Mouse (Mus musculus) 3134 (cell line): ENCODE measurements around the gene Nectin2.

Experiments
- DNase-seq: peaks from one replicate; pipeline ENCODE4 v3.0.0-alpha.2; 2011; ENCODE audit warnings: low spot score; ENCODE audit not compliant: insufficient read length; ENCODE audit errors: extremely low read depth

Gene Nectin2

DNA sequence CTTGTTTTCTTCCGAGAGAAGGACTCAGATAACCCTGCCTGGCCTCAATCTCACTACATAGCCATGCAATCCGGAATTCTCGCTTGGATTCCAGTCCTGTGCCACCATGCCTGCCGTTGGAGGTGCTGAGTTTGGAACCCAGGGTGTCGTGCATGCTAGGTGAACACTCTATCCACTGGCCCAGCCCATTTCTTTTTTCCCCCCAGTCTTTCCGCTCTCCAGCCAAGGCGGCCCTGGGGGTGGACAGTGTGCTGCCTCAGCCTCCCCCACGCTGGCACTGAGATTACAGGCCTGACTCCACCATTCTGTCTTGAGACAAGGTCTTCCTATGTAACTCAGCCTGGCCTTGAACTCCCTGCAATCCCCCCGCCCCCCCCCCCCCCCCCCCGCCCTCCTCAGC is 4.3 kb downstream of the Nectin2 start:
- no peak for DNase-seq

DNA sequence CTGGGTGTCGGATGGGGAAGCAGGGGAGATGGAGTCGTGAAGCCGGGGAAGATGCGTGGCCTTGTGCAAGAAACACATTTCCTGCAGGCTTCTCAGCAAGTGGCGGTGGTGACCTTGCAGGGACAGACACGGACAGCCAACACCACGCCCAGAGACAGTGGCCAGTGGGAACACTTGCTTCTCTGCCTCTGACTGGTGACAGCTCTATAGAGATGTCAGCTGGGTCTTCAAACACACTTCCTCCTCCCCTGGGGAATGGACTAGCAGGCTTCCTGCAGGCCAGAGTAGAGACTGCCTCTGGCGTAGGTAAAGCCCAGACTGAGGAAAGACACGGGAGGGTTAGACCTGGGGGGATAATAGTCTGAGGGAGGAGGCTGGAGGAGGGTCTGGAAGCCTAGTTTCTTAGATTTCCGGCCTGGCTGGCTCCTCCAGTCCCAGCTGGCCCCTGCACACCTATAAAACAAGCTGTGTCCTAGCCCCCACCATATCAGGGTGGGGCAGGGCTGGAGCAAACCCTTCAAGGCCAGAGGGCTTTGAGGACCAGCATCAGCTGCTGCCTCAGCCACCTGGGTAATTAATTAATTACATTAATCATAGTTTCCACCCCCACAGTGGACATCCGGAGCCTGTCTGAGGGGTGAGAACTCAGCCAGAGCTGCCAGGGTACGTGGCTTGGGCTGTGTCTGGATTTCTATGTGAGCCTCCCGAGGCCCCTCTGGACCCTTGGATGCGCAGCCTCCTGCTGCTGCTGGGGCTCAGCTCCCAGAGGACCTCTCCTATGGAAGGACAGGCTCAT is 5.5 kb downstream of the Nectin2 start:
- DNase-seq: no peak

DNA sequence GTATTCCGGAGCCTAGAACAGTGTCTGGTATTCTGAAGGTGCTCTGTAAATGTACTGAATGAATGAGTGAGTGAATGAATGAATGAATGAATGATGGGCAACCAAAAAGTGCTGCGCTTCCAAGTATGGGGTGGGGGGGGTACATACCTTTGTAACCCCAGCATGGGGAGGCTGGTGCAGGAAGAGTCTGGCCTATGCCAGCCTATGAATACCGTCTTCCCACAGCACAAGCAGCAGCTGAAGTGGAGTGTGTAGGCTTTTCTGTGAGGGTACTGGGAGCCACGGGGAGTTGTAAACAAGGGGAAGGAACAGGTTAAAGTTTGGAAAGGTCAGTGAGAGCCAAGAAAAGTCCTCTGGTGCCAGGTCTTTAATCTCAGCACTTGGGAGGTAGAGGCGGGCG is 6.5 kb downstream of the Nectin2 start:
- no peak for DNase-seq

DNA sequence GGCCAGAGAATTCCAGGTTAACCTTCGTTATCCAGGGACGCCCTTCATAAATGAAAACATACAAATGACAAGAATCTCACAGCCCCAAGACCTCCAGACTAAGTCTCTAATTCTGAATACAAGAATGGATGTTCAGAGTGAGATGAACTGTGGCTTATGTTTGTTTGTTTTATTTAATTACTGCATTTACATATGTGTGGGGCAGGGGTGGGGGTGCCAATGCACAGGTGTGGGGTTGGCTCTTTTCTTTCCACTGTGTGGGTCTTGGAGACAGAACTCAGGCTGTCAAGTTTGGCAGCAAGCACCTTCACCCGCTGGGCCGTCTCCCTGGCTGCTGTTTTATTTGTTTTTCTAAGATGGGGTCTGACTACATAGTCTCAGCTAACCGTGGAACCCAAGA is 7.8 kb downstream of the Nectin2 start:
- DNase-seq: no peak

DNA sequence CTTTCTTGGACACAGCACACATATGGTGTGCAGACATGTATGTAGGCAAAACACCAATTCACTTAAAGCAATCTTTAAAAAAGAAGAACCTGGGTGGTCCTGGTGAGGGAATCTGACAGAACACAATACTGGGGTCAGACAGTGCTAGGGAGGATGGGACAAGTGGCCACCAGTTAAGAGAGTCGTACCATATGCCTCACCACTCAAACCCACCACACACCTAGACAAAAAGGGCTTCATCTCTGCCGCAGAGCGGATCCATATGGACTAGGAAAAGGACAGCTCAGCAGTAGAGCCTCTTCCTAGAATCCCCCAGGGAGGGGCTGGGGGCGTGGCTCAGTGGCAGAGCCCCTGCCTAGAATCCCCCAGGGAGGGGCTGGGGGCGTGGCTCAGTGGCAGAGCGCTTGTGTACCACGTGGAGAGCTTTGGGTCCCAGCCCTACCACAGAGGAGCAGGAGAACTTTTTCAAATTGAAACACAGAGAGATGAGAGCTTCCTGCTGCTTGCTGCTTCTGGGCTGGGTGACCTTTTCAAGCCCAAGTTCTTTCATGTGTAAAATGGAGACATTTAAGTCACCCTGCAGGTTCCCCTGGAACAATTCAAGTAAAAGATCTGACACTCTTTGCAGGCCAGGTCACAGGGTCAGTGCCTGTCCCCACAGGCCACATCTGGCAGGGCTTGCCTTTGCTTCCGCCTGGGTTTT is 8.8 kb downstream of the Nectin2 start:
- DNase-seq: no peak

DNA sequence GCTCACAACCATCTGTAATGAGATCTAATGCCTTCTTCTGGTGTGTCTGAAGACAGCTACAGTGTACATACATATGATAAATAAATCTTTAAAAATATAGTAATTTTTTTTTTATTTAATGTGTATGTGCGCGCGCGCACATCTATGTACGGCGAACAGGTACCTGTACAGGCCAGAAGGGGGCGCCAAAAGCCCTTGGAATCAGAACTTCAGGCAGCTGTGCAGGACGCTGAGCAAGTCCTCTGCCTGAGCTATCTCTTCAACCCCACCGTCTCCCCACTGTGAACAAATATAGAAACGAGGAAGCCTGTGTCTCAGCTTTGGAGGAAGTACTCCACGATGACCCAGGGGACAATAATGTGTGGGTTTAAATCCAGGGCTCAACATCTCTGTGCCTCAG is 10.0 kb downstream of the Nectin2 start:
- no peak for DNase-seq

DNA sequence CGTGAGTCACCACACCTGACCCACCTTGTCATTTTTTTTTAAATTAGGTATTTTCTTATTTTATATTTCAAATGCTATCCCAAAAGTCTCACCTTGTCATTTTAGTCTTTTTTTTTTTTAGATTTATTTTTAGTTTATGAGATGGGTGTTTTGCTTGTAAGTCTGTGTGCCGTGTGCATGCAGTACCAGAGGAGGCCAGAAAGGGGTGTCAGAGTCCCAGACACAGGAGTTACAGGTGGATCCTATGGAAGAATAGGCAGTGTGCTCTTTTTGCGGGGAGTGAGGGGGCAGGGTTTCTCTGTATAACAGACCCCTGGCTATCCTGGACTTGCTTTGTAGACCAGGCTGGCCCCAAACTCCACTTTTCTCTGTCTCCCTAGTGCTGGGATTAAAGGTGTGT is 11.5 kb downstream of the Nectin2 start:
- DNase-seq: no peak

DNA sequence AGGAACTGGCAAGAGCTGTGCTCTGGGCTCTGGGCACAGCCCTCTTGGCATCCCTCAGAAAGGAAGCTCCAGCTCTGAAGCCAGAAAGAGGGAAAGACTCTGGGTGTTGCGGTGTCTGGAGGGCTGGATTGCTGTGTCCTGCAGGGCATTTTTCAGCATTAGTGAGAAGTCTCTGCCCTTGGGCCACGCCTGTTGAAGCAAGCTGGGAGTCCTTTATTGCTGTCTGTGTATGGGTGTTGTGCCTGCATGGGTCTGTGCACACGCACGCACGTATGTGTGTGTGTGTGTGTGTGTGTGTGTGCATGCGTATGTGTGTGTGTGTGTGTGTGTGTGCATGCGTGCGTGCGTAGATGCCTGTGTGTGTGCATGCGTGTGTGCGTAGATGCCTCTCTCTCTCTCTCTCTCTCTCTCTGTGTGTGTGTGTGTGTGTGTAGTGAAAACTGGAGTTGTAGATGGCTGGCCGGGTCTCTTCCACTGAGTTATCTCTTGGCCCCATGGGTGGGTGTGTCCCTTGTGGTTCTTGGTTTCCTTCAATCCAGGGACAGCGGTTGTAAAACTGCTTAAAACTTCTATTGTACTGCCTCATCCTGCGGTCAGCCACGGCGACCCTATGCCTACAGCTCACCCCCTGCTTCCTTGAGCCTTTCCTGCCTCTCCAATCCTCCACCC is 13.8 kb downstream of the Nectin2 start:
- no peak for DNase-seq

DNA sequence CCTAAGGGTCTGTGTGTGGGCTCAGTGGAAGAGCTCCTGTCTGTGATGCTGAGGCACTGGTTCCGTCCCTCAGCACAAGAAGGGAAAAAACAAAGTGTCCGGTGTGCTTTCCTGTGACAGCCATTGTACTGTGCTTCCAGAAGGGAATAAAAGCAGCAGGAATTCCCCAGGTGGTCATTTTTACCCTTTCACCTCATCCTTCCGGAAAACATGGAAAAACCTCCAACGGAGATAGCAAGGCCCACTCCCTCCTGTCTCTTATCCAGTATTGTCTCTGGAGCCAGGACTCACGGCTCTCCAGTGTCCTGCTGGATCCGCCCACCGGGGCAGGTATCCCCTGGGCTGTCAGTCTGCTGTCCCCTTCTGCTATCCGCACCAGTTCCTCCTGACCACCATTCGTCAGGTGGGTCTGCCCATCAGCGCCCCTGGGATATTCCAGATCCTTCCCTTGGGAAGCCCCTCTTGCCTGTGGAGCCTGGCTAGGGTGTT is 16.1 kb downstream of the Nectin2 start:
- DNase-seq: no peak

DNA sequence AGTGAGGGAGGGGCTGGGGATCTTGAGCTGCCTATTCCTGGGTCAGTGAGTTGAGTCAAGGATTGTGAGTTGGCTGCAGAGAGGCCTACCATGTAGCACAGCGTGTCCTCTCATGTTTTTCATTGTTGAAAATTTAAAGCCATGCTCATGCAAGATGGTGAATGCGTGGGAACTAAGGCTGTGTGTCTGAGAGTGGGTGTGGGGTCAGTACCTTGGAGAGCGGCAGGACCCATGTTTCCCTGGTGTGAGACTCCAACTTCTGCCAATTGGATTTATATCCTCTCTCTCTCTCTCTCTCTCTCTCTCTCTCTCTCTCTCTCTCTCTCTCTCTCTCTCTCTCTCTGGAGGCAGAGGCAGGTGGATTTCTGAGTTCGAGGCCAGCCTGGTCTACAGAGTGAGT is 23.7 kb downstream of the Nectin2 start:
- DNase-seq: no peak

DNA sequence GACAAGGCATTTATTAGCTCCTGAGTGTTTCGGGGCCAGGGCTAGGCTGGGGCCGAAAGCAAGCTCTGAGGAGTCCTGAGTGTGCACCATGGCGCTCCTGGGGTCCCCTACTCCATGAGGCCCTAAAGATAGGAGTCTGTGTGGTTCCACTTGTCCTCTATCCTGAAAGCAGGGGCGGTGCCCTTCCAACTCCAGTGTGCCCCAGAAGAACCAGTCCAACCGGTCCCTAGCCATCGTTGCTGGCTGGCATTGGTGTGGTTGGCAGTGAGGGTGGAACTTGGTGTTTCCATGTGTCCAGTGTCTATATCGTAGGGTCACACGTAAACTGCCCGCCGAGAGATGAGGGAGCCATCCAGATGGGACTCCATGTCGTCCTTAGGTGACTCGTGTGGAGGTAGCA is 26.1 kb downstream of the Nectin2 start:
- DNase-seq: no peak

DNA sequence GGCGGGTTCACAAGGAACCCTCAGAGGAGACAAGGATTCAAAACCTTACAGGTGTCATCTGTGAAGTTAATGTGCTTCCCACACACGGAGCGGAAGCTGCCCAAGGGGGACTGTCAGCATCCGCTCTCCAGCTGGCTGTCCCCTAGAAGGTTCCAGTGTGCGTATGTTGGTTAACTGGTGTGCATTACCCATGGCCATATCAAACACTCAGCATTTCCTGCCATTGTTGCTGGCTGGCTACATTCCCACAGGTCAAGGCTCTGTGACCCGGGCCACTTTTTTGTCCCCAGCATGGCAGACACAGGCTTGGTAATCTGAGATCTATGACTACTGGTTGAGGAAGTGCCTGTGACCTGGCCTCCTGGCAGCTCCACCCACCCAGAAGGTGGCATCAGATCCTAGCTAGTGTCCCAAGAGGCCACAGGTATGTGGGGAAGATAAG is 27.5 kb downstream of the Nectin2 start:
- no peak for DNase-seq

DNA sequence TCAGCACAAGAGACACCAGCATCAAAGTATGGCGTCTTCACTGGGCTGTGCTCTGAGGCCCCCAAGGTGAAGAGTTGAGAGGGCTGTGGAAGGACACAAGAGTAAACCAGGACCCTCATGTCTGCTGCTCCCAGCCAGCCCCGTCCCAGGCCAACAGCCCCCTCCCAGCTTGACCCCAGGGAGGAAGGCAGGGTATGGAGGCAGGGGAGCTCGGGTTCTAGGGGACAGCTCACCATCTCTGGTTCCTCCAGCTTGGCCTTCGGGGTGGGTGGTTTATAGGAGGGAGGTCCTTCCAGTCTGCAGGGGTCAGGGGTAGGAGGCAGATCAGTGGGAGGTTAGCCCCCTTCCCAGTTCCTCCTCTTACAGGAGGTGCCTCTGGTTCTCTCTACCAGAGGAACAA is 31.1 kb downstream of the Nectin2 start:
- DNase-seq: no peak

DNA sequence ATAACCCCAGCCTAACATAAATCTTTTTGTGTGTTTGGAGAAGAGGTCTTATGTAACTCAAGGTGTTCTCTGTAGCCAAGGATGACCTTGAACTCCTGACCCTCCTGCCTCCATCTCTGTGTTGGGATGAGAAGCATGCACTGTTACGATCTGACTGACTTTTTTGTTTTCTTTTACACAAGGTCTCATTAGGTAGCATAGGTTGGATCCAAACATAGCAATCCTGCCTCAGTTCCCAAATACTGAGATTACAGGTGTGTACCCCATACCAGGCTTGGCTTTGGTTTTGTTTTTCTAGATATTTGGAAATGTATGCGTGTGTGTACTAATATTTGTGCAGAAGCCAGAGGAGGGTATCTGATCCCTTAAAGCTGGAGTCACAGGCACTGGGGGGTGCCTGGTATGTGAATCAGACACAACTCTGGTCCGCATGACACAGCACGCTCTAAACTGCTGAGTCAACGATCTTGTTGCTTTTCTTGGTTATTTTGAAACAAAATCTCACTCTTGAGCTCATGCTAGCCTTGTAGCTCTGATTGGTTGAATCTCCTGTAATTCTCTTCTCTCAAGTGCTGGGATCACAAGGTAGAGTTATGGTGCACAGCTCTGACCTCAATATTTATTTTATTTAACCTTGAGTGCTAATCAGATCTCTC is 31.9 kb downstream of the Nectin2 start:
- no peak for DNase-seq

DNA sequence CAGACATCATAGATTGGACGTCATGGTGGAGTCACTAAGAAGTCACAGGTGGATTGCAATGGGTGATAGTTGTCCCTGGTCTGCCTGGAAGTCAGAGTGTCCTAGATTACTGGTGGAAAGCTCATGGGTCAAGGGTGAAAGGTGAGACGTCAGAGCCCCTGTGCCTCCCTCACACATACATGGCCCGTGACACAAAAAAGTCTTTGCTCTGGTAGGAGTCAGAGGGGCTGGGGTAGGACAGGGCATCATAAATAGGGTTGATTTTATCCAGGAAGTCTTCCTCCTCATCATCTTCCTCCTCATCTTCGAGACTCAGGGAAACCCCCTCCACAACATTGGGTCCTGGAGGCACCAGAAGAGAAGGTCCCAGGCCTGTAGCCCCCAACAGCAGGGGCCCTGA is 32.9 kb downstream of the Nectin2 start:
- no peak for DNase-seq

DNA sequence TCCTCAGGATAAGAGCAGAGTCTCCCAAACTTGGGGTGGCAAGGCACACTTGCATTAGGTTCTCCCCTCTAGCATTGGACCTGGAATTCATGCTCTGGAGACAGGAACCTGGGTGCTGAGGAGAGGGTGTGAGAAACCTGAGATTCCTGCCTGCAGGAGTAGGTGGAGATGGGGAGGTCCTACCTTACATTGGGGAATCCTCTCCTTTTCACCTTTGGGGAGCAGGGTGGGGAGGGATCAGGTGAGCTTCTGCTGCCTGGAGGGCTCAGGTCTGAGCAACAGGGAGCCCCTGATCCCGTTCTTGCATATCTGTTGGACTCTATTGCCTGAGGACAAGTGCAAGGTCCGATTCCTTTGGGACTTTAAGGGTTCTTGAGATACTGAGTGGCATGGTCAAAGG is 33.5 kb downstream of the Nectin2 start:
- no peak for DNase-seq

DNA sequence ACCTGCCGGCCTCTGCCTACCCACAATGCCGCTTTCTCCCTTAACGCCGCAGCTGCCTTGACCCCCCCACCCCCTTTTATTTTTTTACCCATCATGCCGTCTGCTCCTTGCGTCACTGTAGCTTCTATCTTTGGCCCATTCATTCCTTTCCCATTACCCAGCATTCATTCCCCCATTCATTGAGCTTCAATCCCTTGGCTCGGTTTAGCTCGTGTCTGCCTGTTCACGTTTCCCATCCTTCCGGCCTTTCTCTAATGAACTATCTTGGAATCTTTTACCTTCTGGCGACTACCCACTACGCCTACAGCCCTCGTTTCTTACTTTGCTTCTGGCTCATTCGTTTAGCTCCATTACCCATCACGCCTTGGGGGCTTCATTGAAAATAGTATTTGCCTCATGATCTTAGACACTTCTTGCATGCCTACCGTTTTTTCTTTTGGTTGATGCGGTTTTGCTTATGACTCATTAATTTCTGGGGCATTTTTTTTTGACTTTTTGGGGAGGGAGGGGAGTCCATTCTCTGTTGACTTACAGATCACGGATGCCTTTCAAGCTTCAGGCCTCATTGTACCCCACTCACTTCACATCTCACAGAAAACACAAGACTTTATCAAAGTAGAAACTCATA is 34.1 kb downstream of the Nectin2 start:
- DNase-seq: no peak

DNA sequence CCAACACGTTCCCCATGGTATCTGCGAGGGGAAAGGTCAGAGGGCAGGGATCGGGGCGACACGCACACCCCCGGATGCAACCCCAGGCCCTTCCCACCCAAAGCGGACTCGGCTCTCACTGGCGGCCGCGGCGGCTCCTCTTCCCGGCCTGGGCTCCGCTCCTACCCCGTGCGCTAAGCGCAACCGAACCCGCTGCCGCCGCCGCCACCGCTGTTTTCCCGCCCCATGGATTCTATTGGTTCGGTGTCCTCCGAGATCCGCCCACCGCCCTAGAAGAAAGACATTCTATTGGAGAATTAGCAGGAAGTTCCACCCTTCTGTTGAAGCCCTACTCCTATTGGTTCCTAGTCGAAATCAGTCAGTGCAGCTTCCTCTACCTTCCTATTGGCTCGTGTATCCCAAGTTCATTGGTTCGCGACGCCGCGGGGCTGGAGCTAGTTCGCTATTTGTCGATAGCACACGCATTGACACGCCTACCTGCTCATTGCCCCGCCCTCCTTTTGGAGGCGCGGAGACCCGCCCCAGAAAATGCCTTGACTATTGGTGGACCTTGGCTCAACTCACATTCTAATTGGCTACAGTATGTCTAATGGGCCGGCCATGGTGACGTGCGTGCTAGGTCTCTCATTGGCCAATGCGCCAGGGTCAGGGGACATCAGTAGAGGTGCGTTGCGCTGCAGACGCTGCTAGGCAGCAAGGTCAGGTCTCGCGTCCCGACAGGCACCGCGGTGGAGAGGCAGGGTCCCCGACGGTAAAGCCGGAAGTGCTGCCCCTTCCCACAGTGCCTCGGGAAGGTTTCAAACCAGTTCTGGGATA is 34.8 kb downstream of the Nectin2 start, which contains the start of gene Tomm40:
Tomm40 (minus strand) TSS at position 200 of the 816 bp plus-strand sequence.
- DNase-seq: peak; percentile 99

DNA sequence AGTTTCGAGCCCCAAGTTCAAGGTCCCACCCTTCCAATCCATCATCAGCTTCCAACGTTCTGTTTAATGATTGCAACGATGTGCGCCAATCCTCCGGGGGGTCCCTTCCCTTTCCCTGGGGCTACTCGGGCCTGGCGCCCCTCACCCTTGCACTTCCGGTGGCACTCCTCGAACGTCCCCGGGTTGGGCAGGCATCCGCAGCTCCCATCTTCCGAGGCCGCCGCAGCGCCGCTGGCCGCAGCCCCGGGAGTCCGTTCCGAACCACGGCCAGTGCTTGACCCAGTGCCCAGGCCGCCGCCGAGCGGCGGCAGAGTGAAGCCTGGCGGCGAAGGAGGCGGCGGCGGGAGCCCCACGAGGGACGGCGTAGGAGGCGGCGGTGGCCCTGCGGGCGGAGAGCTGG is 35.4 kb downstream of the Nectin2 start:
- DNase-seq: no peak

DNA sequence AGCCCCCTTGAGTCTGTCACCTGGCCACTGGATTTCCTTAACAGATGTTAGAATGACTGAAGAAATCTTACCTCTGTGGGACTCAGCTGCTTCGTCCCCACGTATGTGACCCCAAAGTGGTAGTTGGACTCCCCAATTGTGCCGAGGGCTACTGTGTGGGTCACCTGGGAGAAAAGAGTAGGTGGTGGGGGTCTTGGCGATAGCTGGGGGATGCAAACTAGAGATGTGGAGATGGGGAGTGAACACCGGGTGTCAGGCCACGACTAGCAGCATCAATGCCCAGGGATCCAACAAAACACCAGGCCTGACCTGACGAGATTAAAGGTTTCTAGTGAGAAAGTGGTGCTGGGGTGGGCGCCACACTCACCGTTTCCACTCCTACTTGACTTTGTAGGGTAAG is 36.7 kb downstream of the Nectin2 start:
- no peak for DNase-seq
